Mouse (Mus musculus) ES-E14 (cell line): ENCODE measurements at regions not wholly inside any gene's neighbourhood (a gene's known extent, or its start where the extent isn't known, plus 50 kb on each side); places are given as distances from the start of the nearest gene placed in this dataset.

Experiments used
- CHD2 ChIP-seq: IDR thresholded peaks from 2 replicates; pipeline ENCODE4 v1.6.1; 2014; ENCODE audit warnings: mild to moderate bottlenecking, low read depth, low read length, inconsistent platforms
- HCFC1 ChIP-seq: IDR thresholded peaks from 2 replicates; pipeline ENCODE4 v1.6.1; 2012; ENCODE audit warnings: low read length, inconsistent platforms, borderline replicate concordance; ENCODE audit not compliant: insufficient read depth
- MAFK ChIP-seq: IDR thresholded peaks from 2 replicates; pipeline ENCODE4 v1.6.1; 2014; ENCODE audit warnings: mild to moderate bottlenecking, low read depth, low read length, inconsistent platforms; ENCODE audit not compliant: insufficient read depth
- ZC3H11A ChIP-seq: IDR thresholded peaks from 2 replicates; pipeline ENCODE4 v1.6.1; 2012; ENCODE audit warnings: low read depth, mild to moderate bottlenecking, inconsistent platforms, low read length, borderline replicate concordance
- ZNF384 ChIP-seq: IDR thresholded peaks from 2 replicates; pipeline ENCODE4 v1.6.1; 2012; ENCODE audit warnings: low read depth, low read length, inconsistent platforms

DNA sequence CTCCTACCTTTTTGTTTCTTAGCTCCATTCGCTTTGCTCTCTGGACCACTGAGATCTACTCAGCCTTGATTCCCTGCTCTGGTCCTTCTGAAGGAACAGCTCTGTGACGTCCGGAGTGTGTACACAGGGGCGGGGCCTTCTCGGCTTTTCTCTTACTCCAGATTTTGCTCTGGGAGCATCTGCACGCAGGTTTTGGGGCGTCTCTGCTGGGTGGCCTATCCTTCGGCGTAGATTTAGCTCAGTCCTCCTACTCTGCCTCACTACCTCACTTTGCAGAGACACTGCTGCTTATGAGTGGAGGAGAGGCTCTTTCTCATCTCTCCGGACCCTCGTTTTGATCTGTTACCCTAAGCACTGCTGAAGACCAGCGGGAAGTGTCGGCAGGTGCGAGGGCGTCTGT lies 161.4 kb downstream of the Nucb2 start:
- TF ChIP-seq ZNF384 (no peak), MAFK (no peak), HCFC1 (no peak), ZC3H11A (no peak), CHD2 (no peak)
